Mouse (Mus musculus) T-helper 2 cell (primary cell): ENCODE measurements around the gene Unc5c.

Experiments used
- in situ Hi-C: fragments of 300-600 bp; cut with MboI, MseI; formaldehyde crosslinking; loops from one replicate; pipeline ENCODE4 v1.15.1; 2025; ENCODE audit warnings: high pct_unique_total_duplicates

The Unc5c gene

GRCm38 (mm10) chr3:141511253-141512038, 46.4 kb downstream of the Unc5c start:
- in situ Hi-C loops = no loop called here

- in situ Hi-C loops = no loop called here
Observed at GRCm38 (mm10) chr3:141528751-141529150, 63.7 kb downstream of the Unc5c start.

- in situ Hi-C loops = no loop called here
Observed at GRCm38 (mm10) chr3:141529599-141529998, 64.6 kb downstream of the Unc5c start.

- in situ Hi-C loops = no loop called here
Observed at GRCm38 (mm10) chr3:141533861-141534260, 68.8 kb downstream of the Unc5c start.

GRCm38 (mm10) chr3:141536857-141537256, 71.8 kb downstream of the Unc5c start:
- in situ Hi-C loops = no loop called here

GRCm38 (mm10) chr3:141538120-141538519, 73.1 kb downstream of the Unc5c start:
- in situ Hi-C loops = no loop called here

- in situ Hi-C loops = no loop called here
Observed at GRCm38 (mm10) chr3:141540749-141541148, 75.7 kb downstream of the Unc5c start.

GRCm38 (mm10) chr3:141547341-141547814, 82.4 kb downstream of the Unc5c start:
- in situ Hi-C loops = no loop called here

GRCm38 (mm10) chr3:141549661-141550060, 84.6 kb downstream of the Unc5c start:
- in situ Hi-C loops = no loop called here

GRCm38 (mm10) chr3:141552960-141553359, 87.9 kb downstream of the Unc5c start:
- in situ Hi-C loops = no loop called here

- in situ Hi-C loops = no loop called here
Observed at GRCm38 (mm10) chr3:141557072-141557471, 92.1 kb downstream of the Unc5c start.

- in situ Hi-C loops = no loop called here
Observed at GRCm38 (mm10) chr3:141575076-141575688, 110.2 kb downstream of the Unc5c start.

- in situ Hi-C loops = no loop called here
Observed at GRCm38 (mm10) chr3:141577382-141577781, 112.4 kb downstream of the Unc5c start.

- in situ Hi-C loops = no loop called here
Observed at GRCm38 (mm10) chr3:141581190-141581891, 116.3 kb downstream of the Unc5c start.

- in situ Hi-C loops = no loop called here
Observed at GRCm38 (mm10) chr3:141581892-141582214, 116.8 kb downstream of the Unc5c start.

- in situ Hi-C loops = no loop called here
Observed at GRCm38 (mm10) chr3:141583180-141583579, 118.2 kb downstream of the Unc5c start.

- in situ Hi-C loops = no loop called here
Observed at GRCm38 (mm10) chr3:141589392-141590012, 124.5 kb downstream of the Unc5c start.

GRCm38 (mm10) chr3:141593249-141593648, 128.2 kb downstream of the Unc5c start:
- in situ Hi-C loops = no loop called here

- in situ Hi-C loops = no loop called here
Observed at GRCm38 (mm10) chr3:141594120-141594519, 129.1 kb downstream of the Unc5c start.

GRCm38 (mm10) chr3:141595073-141595472, 130.1 kb downstream of the Unc5c start:
- in situ Hi-C loops = no loop called here

GRCm38 (mm10) chr3:141596461-141596860, 131.4 kb downstream of the Unc5c start:
- in situ Hi-C loops = no loop called here

- in situ Hi-C loops = no loop called here
Observed at GRCm38 (mm10) chr3:141596881-141597280, 131.9 kb downstream of the Unc5c start.
